Mouse (Mus musculus) heart, postnatal 25 days (tissue): Measurements from ENCODE around the gene Mafg. TPM values are rescaled to one million over a fixed set of nuclear protein-coding genes. Genes with fewer than 3 reads are reported as not detected.
A peak's percentile ranks its signal among the peaks of the same experiment; 100 is the strongest.
"Not testable (repeated sequence)": the region's sequence is repeated elsewhere in the genome, so short reads cannot be mapped to it uniquely, and the experiment has no call there.

ENCODE experiments used
- DNase-seq: peaks from one replicate; pipeline ENCODE4 v3.0.0; 2022; ENCODE audit warnings: low spot score
- intact Hi-C: fragments of 180-260 bp; cut with DNase I; formaldehyde crosslinking; loops from one replicate; pipeline ENCODE4 v1.15.1; 2025
- total RNA-seq, 2 experiments: library from RNA; stranded (reverse); gene quantifications; 2 replicates each; pipeline ENCODE4 v1.2.3; 2021

Mafg gene
- total RNA-seq, result 10 to 100 TPM; 38.7 to 42.1 TPM

- DNase-seq, result peak; percentile 87
- intact Hi-C loops, result no loop called here
These were observed at the start of gene Mafg for GRCm38 (mm10) chr11:120633520-120634343. Gene Mafg, minus strand, starts transcription at chr11:120633600.

GRCm38 (mm10) chr11:120682683-120683082 is 49.3 kb upstream of the Mafg start:
- intact Hi-C loops, result no loop called here
- DNase-seq, result no peak

GRCm38 (mm10) chr11:120679909-120680308 is 46.5 kb upstream of the Mafg start:
- no peak for DNase-seq
- intact Hi-C loops, result no loop called here

- no peak for DNase-seq
- intact Hi-C loops, result no loop called here
These were observed 43.6 kb upstream of the Mafg start for GRCm38 (mm10) chr11:120676951-120677350.

GRCm38 (mm10) chr11:120675875-120676274 is 42.5 kb upstream of the Mafg start:
- DNase-seq, result not testable (repeated sequence)

GRCm38 (mm10) chr11:120673594-120674122 is 40.3 kb upstream of the Mafg start:
- DNase-seq, result no peak
- intact Hi-C loops, result loop anchor here (5.0 kb wide), 1 partner anchor 46 kb away; the partner anchor contains the start of gene Sirt7

More at GRCm38 (mm10) chr11:120675875-120676274, 42.5 kb upstream of the Mafg start:
- intact Hi-C loops, result not testable (repeated sequence)

GRCm38 (mm10) chr11:120672687-120673593 is 39.5 kb upstream of the Mafg start, which contains the start of gene Aspscr1:
Gene Aspscr1, plus strand, starts transcription at chr11:120672973.
- intact Hi-C loops, result loop anchor here (5.0 kb wide), 1 partner anchor 46 kb away; the partner anchor contains the start of gene Sirt7
- DNase-seq, result peak; percentile 92

- no peak for DNase-seq
These were observed 33.2 kb upstream of the Mafg start for GRCm38 (mm10) chr11:120666617-120667016.

GRCm38 (mm10) chr11:120665406-120665805 is 32.0 kb upstream of the Mafg start:
- intact Hi-C loops, result no loop called here

More at GRCm38 (mm10) chr11:120666617-120667016, 33.2 kb upstream of the Mafg start:
- intact Hi-C loops, result no loop called here

GRCm38 (mm10) chr11:120663714-120664113 is 30.3 kb upstream of the Mafg start:
- DNase-seq, result no peak
- intact Hi-C loops, result no loop called here

More at GRCm38 (mm10) chr11:120665406-120665805, 32.0 kb upstream of the Mafg start:
- DNase-seq, result peak; percentile 65

GRCm38 (mm10) chr11:120662759-120663158 is 29.4 kb upstream of the Mafg start:
- intact Hi-C loops, result no loop called here
- DNase-seq, result no peak

- intact Hi-C loops, result no loop called here
- no peak for DNase-seq
These were observed 27.7 kb upstream of the Mafg start, which contains the start of gene Notum for GRCm38 (mm10) chr11:120661076-120661460. Gene Notum, minus strand, starts transcription at chr11:120661175.

GRCm38 (mm10) chr11:120660301-120661075 is 27.1 kb upstream of the Mafg start:
- intact Hi-C loops, result no loop called here
- no peak for DNase-seq

- no peak for DNase-seq
- intact Hi-C loops, result loop anchor here (1.0 to 5.0 kb wide), 2 partner anchors 53 to 118 kb away; no protein-coding TSS in a partner anchor
These were observed 26.3 kb upstream of the Mafg start for GRCm38 (mm10) chr11:120659509-120660300.

- peak; percentile 51 for DNase-seq
- intact Hi-C loops, result loop anchor here (1.0 to 5.0 kb wide), 2 partner anchors 53 to 118 kb away; no protein-coding TSS in a partner anchor
These were observed 25.5 kb upstream of the Mafg start for GRCm38 (mm10) chr11:120658876-120659410.

GRCm38 (mm10) chr11:120657301-120657700 is 23.9 kb upstream of the Mafg start:
- intact Hi-C loops, result loop anchor here (5.0 kb wide), 1 partner anchor 120 kb away; no protein-coding TSS in a partner anchor
- no peak for DNase-seq

GRCm38 (mm10) chr11:120654741-120655140 is 21.3 kb upstream of the Mafg start:
- no peak for DNase-seq
- intact Hi-C loops, result loop anchor here (5.0 kb wide), 1 partner anchor 123 kb away; no protein-coding TSS in a partner anchor

GRCm38 (mm10) chr11:120651872-120652271 is 18.5 kb upstream of the Mafg start:
- intact Hi-C loops, result no loop called here
- no peak for DNase-seq
